Mouse (Mus musculus): ENCODE measurements around the gene Spred2.

DNA sequence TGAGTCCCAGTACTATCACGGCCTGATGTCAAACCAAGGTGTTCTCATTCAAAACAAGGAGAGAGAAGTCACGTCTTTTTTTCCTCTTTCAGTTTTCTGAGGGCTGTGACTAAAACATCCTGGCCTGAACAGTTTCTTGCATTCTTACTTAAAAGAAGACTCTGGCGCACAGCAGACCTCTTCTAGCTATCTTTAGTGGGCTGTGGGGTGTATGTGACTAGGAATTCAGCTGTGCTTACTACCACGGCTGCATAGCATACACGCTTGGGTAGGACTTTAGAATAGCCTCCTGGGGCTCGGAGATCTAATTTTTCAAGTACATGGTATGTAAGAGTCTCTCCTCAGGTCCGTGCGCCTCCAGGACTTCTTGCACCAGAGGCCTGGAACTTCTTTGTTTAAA, 26.0 kb downstream of the Spred2 start:
- no peak for TF ChIP-seq GATA1 (IDR thresholded peaks at IDR 0.05; ENCODE audit: low read length)
- no peak for TF ChIP-seq TAL1 (IDR thresholded peaks at IDR 0.05; ENCODE audit: low read length)
